Mouse (Mus musculus) olfactory bulb, adult 2 months (tissue): ENCODE data around the gene Prn.

Source experiments
- CTCF ChIP-seq: fragments of 200-500 bp; IDR thresholded peaks from 2 replicates; pipeline ENCODE4 v1.5.1; 2012; ENCODE audit warnings: low read depth, mild to moderate bottlenecking, low read length, moderate library complexity; ENCODE audit not compliant: insufficient read depth
- POLR2A ChIP-seq: fragments of 200-500 bp; IDR thresholded peaks from 2 replicates; pipeline ENCODE4 v1.6.1; 2012; ENCODE audit warnings: mild to moderate bottlenecking, low read depth, low read length, moderate library complexity; ENCODE audit not compliant: insufficient read depth

- TF ChIP-seq CTCF = no peak
- no peak for TF ChIP-seq POLR2A
These were observed 78.2 kb downstream of the Prn start for GRCm38 (mm10) chr2:131987950-131988349.
